Mouse (Mus musculus) lung, adult 2 months (tissue): ENCODE results near the gene Gse1.

Experiments used
- CTCF ChIP-seq: fragments of 200-500 bp; IDR thresholded peaks from 2 replicates; pipeline ENCODE4 v1.5.1; 2011; ENCODE audit warnings: mild to moderate bottlenecking, low read length, control low read depth; ENCODE audit not compliant: insufficient read depth
- POLR2A ChIP-seq: fragments of 200-500 bp; IDR thresholded peaks from 2 replicates; pipeline ENCODE4 v1.6.1; 2011; ENCODE audit warnings: low read depth, mild to moderate bottlenecking, control low read depth, low read length, borderline replicate concordance; ENCODE audit errors: extremely low read depth

DNA sequence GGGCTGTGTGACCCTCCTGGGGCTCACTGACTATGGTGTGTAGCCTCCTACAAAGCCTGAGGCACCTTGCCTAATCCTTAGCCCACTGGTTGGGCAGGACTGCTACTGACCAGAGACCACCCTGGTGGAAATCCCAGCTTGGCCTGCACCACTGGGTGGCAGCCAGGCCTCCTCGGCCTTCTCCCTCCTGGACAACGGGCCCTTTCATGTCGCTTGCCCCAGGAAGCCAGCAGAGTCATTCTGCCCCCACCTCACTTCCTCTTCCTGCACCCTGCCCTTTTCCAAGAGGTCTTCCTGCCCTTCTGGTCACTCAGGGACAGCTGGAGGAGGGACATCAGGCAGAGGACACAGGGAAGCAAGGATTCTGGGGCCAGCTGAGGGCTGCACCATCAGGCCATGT lies 96.3 kb downstream of the Gse1 start:
- TF ChIP-seq CTCF: no peak
- TF ChIP-seq POLR2A: no peak
